Mouse (Mus musculus) hindbrain, embryonic 16.5 days (tissue): ENCODE measurements around the gene Madcam1. TPM values are rescaled to one million over a fixed set of nuclear protein-coding genes. Genes with fewer than 3 reads are reported as not detected.

Experiments
- ATAC-seq: fragments of 200-750 bp; cut with Nextera tagmentation; 2 replicates; pipeline ENCODE4 v1.8.0; 2017; ENCODE audit warnings: moderate TSS enrichment, moderate library complexity
- H3K27ac ChIP-seq: fragments of 300-500 bp; sonication (generic); 2 replicates; pipeline ENCODE4 v1.5.1; 2014; ENCODE audit warnings: low read depth, mild to moderate bottlenecking, control low read depth, low read length, moderate library complexity
- H3K27me3 ChIP-seq: fragments of 300-500 bp; sonication (generic); replicated peaks from 2 replicates; pipeline ENCODE4 v1.6.1; 2014; ENCODE audit warnings: low read length; ENCODE audit not compliant: control insufficient read depth, insufficient read depth
- H3K36me3 ChIP-seq: fragments of 300-500 bp; sonication (generic); 2 replicates; pipeline ENCODE4 v1.6.1; 2014; ENCODE audit warnings: mild to moderate bottlenecking, low read length, moderate library complexity, mixed read lengths; ENCODE audit not compliant: control insufficient read depth, insufficient read depth
- H3K4me1 ChIP-seq: fragments of 300-500 bp; sonication (generic); 2 replicates; pipeline ENCODE4 v1.6.1; 2014; ENCODE audit warnings: low read depth, low read length; ENCODE audit not compliant: control insufficient read depth, insufficient read depth
- H3K4me2 ChIP-seq: fragments of 300-500 bp; sonication (generic); 2 replicates; pipeline ENCODE4 v1.6.1; 2014; ENCODE audit warnings: mild to moderate bottlenecking, low read length, control low read depth, moderate library complexity
- H3K4me3 ChIP-seq: fragments of 300-500 bp; sonication (generic); 2 replicates; pipeline ENCODE4 v1.5.1; 2014; ENCODE audit warnings: mild to moderate bottlenecking, low read length, control low read depth, moderate library complexity
- H3K9ac ChIP-seq: fragments of 300-500 bp; sonication (generic); 2 replicates; pipeline ENCODE4 v1.6.1; 2014; ENCODE audit warnings: low read depth, mild to moderate bottlenecking, control low read depth, low read length, moderate library complexity
- H3K9me3 ChIP-seq: fragments of 300-500 bp; sonication (generic); 2 replicates; pipeline ENCODE4 v1.6.1; 2014; ENCODE audit warnings: mild to moderate bottlenecking, low read length, moderate library complexity; ENCODE audit not compliant: control insufficient read depth
- WGBS: fragments of 180-500 bp; shearing (Covaris S2); extraction: QIAGEN DNeasy Blood & Tissue Kit; methylation state at CpG from one replicate; pipeline ENCODE4 v1.1.7; 2014; 5-methylcytosine and 5-hydroxymethylcytosine counted together
- polyA plus RNA-seq: library from polyadenylated mRNA; unstranded; fragments of >200 nt; fragmentation: Nextera tagmentation; extraction: Ambion mirVana; gene quantifications from 2 replicates; pipeline ENCODE4 v1.2.1, GENCODE M21; 2015

Gene Madcam1
- polyA plus RNA-seq, 1 experiment from 2014 or later, result 0.99 TPM

GRCm38 (mm10) chr10:79693580-79694378 lies 29.4 kb downstream of the Madcam1 start:
- H3K27me3 ChIP-seq, result no peaks in the 10 kb centered on the region
- no peak for ATAC-seq
- no peak overlapping the region for H3K4me2 ChIP-seq
- no peak overlapping the region for H3K9ac ChIP-seq
- H3K27ac ChIP-seq, result no peak overlapping the region
- H3K4me3 ChIP-seq, result no peak overlapping the region
- peaks cover 5% of the 10 kb centered on the region; the same call in 1 of the 2 replicates for H3K36me3 ChIP-seq
- H3K4me1 ChIP-seq, result no peaks in the 10 kb centered on the region
- 71% methylated on average over 12 of the region's 12 CpGs for WGBS
- H3K9me3 ChIP-seq, result no peaks in the 10 kb centered on the region

GRCm38 (mm10) chr10:79694379-79694655 lies 30.0 kb downstream of the Madcam1 start:
- Histone ChIP-seq H3K9ac (no peak overlapping the region), H3K4me2 (no peak overlapping the region), H3K4me1 (no peaks in the 10 kb centered on the region), H3K27me3 (no peaks in the 10 kb centered on the region), H3K36me3 (peaks cover under 1% of the 10 kb centered on the region; the same call in 1 of the 2 replicates), H3K27ac (no peak overlapping the region), H3K4me3 (no peak overlapping the region), H3K9me3 (no peaks in the 10 kb centered on the region)
- no peak for ATAC-seq
- 76% methylated on average over 6 of the region's 6 CpGs for WGBS

GRCm38 (mm10) chr10:79695231-79696128 lies 31.1 kb downstream of the Madcam1 start:
- no peaks in the 10 kb centered on the region for H3K9me3 ChIP-seq
- no peaks in the 10 kb centered on the region for H3K27me3 ChIP-seq
- no peak overlapping the region for H3K4me2 ChIP-seq
- no peak overlapping the region for H3K9ac ChIP-seq
- WGBS, result 61% methylated on average over 13 of the region's 13 CpGs
- no peak for ATAC-seq
- H3K36me3 ChIP-seq, result no peaks in the 10 kb centered on the region
- H3K4me3 ChIP-seq, result no peak overlapping the region
- peak overlapping the region; percentile 37; the same call in 1 of the 2 replicates for H3K27ac ChIP-seq
- no peaks in the 10 kb centered on the region for H3K4me1 ChIP-seq

DNA sequence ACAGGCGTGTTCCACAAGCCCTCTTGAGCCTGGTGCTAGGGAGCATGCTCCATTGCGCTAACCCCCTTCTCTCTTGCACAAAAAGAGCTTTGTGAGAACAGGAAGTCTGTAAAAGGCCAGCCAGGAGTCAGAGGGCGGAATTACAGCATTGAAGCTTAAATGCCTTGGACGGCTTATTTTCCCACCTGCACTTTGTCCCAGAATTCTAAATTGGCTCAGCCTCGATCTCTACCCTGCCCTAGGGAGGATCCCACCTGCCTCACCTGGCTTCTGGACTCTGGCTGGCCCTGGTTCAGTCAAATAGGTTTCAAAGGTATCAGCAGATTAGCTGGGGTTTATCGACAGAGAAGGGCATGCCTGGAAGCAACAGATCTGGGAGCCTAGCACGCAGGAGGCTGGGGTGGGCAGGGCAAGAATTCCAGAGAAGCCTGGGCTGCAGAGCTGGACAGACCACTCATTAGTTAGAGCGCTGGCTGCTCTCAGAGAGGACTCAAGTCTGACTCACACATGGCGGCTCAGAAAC lies 31.8 kb downstream of the Madcam1 start:
- peak overlapping the region; percentile 37; the same call in 1 of the 2 replicates for H3K27ac ChIP-seq

DNA sequence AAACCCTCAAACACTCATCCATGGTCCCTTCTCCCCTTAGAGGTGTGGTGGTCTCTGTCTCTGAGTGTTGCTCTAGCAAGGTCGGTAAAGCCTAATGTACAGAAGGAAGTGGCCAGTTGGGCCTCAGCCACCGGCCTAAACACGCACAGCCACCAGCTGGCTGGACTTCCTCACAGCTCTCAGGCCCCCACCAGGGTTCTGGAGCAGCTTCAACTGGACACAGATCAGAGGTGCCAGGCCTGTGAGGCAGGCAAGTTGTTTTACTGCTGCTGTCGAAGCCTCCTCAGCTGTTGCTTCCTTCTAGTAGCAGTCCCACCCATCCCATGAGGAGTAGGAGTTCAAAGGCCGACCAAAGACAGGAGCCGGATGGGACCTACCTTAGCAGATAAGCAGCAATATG lies 33.6 kb downstream of the Madcam1 start:
- Histone ChIP-seq H3K27me3 (no peaks in the 10 kb centered on the region), H3K27ac (no peak overlapping the region), H3K9ac (no peak overlapping the region), H3K4me1 (no peaks in the 10 kb centered on the region), H3K4me2 (no peak overlapping the region), H3K36me3 (no peaks in the 10 kb centered on the region), H3K4me3 (no peak overlapping the region), H3K9me3 (no peaks in the 10 kb centered on the region)
- no peak for ATAC-seq
- WGBS, result 66% methylated on average over 6 of the region's 6 CpGs

More for the DNA sequence above, 31.8 kb downstream of the Madcam1 start:
- no peak overlapping the region for H3K4me3 ChIP-seq
- 72% methylated on average over 9 of the region's 9 CpGs for WGBS
- H3K27me3 ChIP-seq, result no peaks in the 10 kb centered on the region
- no peak for ATAC-seq
- H3K9me3 ChIP-seq, result no peaks in the 10 kb centered on the region
- no peak overlapping the region for H3K9ac ChIP-seq
- no peak overlapping the region for H3K4me2 ChIP-seq
- no peaks in the 10 kb centered on the region for H3K4me1 ChIP-seq
- no peaks in the 10 kb centered on the region for H3K36me3 ChIP-seq

- ATAC-seq, result no peak
- H3K27ac ChIP-seq, result no peak overlapping the region
- H3K36me3 ChIP-seq, result no peaks in the 10 kb centered on the region
- 93% methylated on average over 6 of the region's 6 CpGs for WGBS
- H3K4me3 ChIP-seq, result no peak overlapping the region
- no peak overlapping the region for H3K4me2 ChIP-seq
- H3K4me1 ChIP-seq, result no peaks in the 10 kb centered on the region
- H3K9ac ChIP-seq, result no peak overlapping the region
- H3K27me3 ChIP-seq, result no peaks in the 10 kb centered on the region
- no peaks in the 10 kb centered on the region for H3K9me3 ChIP-seq
Observed at GRCm38 (mm10) chr10:79698459-79698858, 34.1 kb downstream of the Madcam1 start.

GRCm38 (mm10) chr10:79700676-79701075 lies 36.3 kb downstream of the Madcam1 start:
- peak overlapping the region; percentile 45; the same call in 1 of the 2 replicates for H3K27ac ChIP-seq
- no peak overlapping the region for H3K9ac ChIP-seq

GRCm38 (mm10) chr10:79701443-79702129 lies 37.2 kb downstream of the Madcam1 start:
- no peak overlapping the region for H3K9ac ChIP-seq
- ATAC-seq, result no peak
- 69% methylated on average over 10 of the region's 10 CpGs for WGBS
- no peaks in the 10 kb centered on the region for H3K27me3 ChIP-seq
- H3K27ac ChIP-seq, result 0 out of 2 replicates have a peak overlapping the region, but pooled peaks have one; percentile 39
- peaks cover 17% of the 10 kb centered on the region for H3K4me1 ChIP-seq
- H3K4me2 ChIP-seq, result no peak overlapping the region
- no peaks in the 10 kb centered on the region for H3K36me3 ChIP-seq
- no peaks in the 10 kb centered on the region for H3K9me3 ChIP-seq
- no peak overlapping the region for H3K4me3 ChIP-seq

More at GRCm38 (mm10) chr10:79700676-79701075, 36.3 kb downstream of the Madcam1 start:
- Histone ChIP-seq H3K27me3 (no peaks in the 10 kb centered on the region), H3K4me3 (no peak overlapping the region), H3K4me1 (peaks cover 8% of the 10 kb centered on the region), H3K36me3 (no peaks in the 10 kb centered on the region), H3K4me2 (no peak overlapping the region), H3K9me3 (no peaks in the 10 kb centered on the region)
- 52% methylated on average over 7 of the region's 7 CpGs for WGBS
- ATAC-seq, result no peak
